ENCODE assay signal across 8 mouse cellular contexts in the genomic region with DNA sequence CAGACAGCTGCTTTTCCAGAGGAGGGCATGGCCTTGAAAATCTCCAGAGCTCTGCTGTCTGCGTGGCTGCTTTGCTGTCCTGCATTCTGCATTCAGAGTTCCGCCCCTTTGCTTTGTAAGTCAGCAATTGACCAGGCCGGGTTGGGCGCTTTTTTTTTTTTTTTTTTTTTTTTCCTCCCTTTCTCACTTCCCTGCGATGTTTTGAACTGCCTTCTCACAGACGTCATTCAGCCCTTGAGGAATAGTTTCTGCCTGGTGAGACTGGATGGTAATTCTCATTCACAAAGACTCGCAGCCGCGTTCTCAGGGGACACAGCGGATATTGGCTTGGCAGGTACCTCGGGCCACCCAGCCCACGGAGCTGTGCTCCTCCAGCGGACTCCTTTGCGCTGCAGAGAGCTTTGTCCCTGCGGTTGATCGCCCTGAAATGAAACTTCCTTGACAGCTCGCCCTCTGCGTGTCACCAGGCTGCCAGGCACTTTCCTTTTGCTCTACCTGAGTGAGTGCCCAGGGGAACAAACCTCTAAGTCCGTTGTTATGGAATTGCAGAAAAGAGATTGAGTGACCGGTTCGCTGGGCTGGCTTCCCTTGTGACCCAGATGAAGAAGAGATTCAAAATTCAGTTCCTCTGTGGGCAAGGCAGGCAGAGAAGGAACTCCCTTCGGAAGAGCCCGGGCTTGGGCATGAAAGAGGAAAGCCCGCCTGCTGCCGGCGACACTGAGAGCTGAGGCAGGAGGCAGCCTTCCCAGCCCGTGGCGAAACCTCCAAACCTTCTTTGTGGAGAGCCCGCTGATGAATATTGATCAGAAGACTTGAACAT.
DNase-seq lines count a peak whose midpoint lies in the region; ATAC-seq and TF ChIP-seq lines count a peak whose summit lies in the region.

No protein-coding gene starts in this region.

- no peak for TF ChIP-seq POLR2A in bone marrow macrophage, adult 2 months (IDR thresholded peaks at IDR 0.05; ENCODE audit: borderline replicate concordance, low read depth, low read length)
- peak; percentile 72 for TF ChIP-seq POLR2A in embryonic fibroblast, embryonic 13.5 days (IDR thresholded peaks at IDR 0.05; ENCODE audit: low read depth, low read length)
- no peak for TF ChIP-seq POLR2A in testis, adult 2 months (IDR thresholded peaks at IDR 0.05; ENCODE audit: control insufficient read depth, low read depth, low read length)

- no peaks in the 10 kb centered on the region for H3K9me3 ChIP-seq in heart, embryonic 10.5 days
- H3K9me3 ChIP-seq in kidney, embryonic 14.5 days (ENCODE audit: control insufficient read depth, low read length) = no peaks in the 10 kb centered on the region
- H3K9me3 ChIP-seq in liver, embryonic 15.5 days (replicated peaks) = no peaks in the 10 kb centered on the region

- 0% methylated on average over 28 of the region's 29 CpGs for WGBS in heart, embryonic 10.5 days
- under 1% methylated on average over 29 of the region's 29 CpGs for WGBS in kidney, embryonic 14.5 days
- WGBS in liver, embryonic 15.5 days (ENCODE audit: insufficient replicate concordance) = under 1% methylated on average over 29 of the region's 29 CpGs

- H3K36me3 ChIP-seq in heart, embryonic 10.5 days = no peaks in the 10 kb centered on the region
- no peaks in the 10 kb centered on the region for H3K36me3 ChIP-seq in kidney, embryonic 14.5 days (ENCODE audit: control insufficient read depth, insufficient read depth, low read length)
- no peaks in the 10 kb centered on the region for H3K36me3 ChIP-seq in liver, embryonic 15.5 days (replicated peaks)
- H3K36me3 ChIP-seq in testis, adult 2 months (ENCODE audit: control insufficient read depth, insufficient read depth, low read length) = no peaks in the 10 kb centered on the region

- peaks cover 2% of the 10 kb centered on the region; the same call in 1 of the 2 replicates for H3K4me1 ChIP-seq in bone marrow macrophage, adult 2 months (ENCODE audit: control insufficient read depth, insufficient read depth, low read length)
- no peaks in the 10 kb centered on the region for H3K4me1 ChIP-seq in embryonic fibroblast, embryonic 13.5 days (ENCODE audit: control insufficient read depth, insufficient read depth, low read length)
- H3K4me1 ChIP-seq in heart, embryonic 10.5 days = peaks cover 27% of the 10 kb centered on the region
- peaks cover 6% of the 10 kb centered on the region; the same call in 1 of the 2 replicates for H3K4me1 ChIP-seq in kidney, embryonic 14.5 days (ENCODE audit: control insufficient read depth, insufficient read depth, low read length)
- H3K4me1 ChIP-seq in liver, embryonic 15.5 days (replicated peaks) = peaks cover 64% of the 10 kb centered on the region
- H3K4me1 ChIP-seq in testis, adult 2 months (ENCODE audit: control insufficient read depth, insufficient read depth, low read length) = peaks cover 2% of the 10 kb centered on the region; the same call in 1 of the 2 replicates

- peak overlapping the region; percentile 65 for H3K9ac ChIP-seq in kidney, embryonic 14.5 days (ENCODE audit: low read depth, low read length)
- H3K9ac ChIP-seq in liver, embryonic 15.5 days = peak overlapping the region; percentile 80

- DNase-seq in CD8-positive naive resting alpha-beta T cell, adult 2 months (ENCODE audit: low read depth in 2 of 2, low spot score in 2 of 2) = peak; percentile 2 to 5
- peak; percentile 87 for DNase-seq in heart, embryonic 10.5 days (ENCODE audit: low spot score)
- DNase-seq in natural killer cell, adult 2 months (ENCODE audit: low spot score in 2 of 2) = peak; percentile 4 to 9

- peak overlapping the region; percentile 90 for H3K4me2 ChIP-seq in kidney, embryonic 14.5 days (replicated peaks; ENCODE audit: low read depth, low read length)
- peak overlapping the region; percentile 68 for H3K4me2 ChIP-seq in liver, embryonic 15.5 days

- peak; percentile 74 for ATAC-seq in kidney, embryonic 14.5 days (ENCODE audit: low FRiP score, low TSS enrichment)
- ATAC-seq in liver, embryonic 15.5 days (ENCODE audit: insufficient read depth) = peak; percentile 76

- H3K27me3 ChIP-seq in heart, embryonic 10.5 days (ENCODE audit: insufficient read depth, poor library complexity, severe bottlenecking) = no peaks in the 10 kb centered on the region
- no peaks in the 10 kb centered on the region for H3K27me3 ChIP-seq in kidney, embryonic 14.5 days (ENCODE audit: control insufficient read depth, insufficient read depth, low read length)
- H3K27me3 ChIP-seq in liver, embryonic 15.5 days = no peaks in the 10 kb centered on the region
- no peaks in the 10 kb centered on the region for H3K27me3 ChIP-seq in testis, adult 2 months (ENCODE audit: control insufficient read depth, insufficient read depth, low read length)

- TF ChIP-seq CTCF in bone marrow macrophage, adult 2 months (IDR thresholded peaks at IDR 0.05; ENCODE audit: low read depth, low read length) = no peak
- no peak for TF ChIP-seq CTCF in embryonic fibroblast, embryonic 13.5 days (IDR thresholded peaks at IDR 0.05; ENCODE audit: borderline replicate concordance, insufficient read depth, low read length)
- no peak for TF ChIP-seq CTCF in testis, adult 2 months (IDR thresholded peaks at IDR 0.05; ENCODE audit: control insufficient read depth, insufficient read depth, insufficient replicate concordance, low read depth, low read length)

- H3K4me3 ChIP-seq in bone marrow macrophage, adult 2 months (ENCODE audit: insufficient read depth, low read length) = peak overlapping the region; percentile 67
- H3K4me3 ChIP-seq in embryonic fibroblast, embryonic 13.5 days (ENCODE audit: insufficient read depth, low read length) = peak overlapping the region; percentile 70
- H3K4me3 ChIP-seq in heart, embryonic 10.5 days = peak overlapping the region; percentile 75
- H3K4me3 ChIP-seq in kidney, embryonic 14.5 days (ENCODE audit: low read length) = peak overlapping the region; percentile 53
- peak overlapping the region; percentile 68 for H3K4me3 ChIP-seq in liver, embryonic 15.5 days (replicated peaks)
- H3K4me3 ChIP-seq in testis, adult 2 months (ENCODE audit: control insufficient read depth, low read depth, low read length) = peak overlapping the region; percentile 65

- peak overlapping the region; percentile 44 for H3K27ac ChIP-seq in bone marrow macrophage, adult 2 months (ENCODE audit: insufficient read depth, low read depth, low read length)
- peak overlapping the region; percentile 78 for H3K27ac ChIP-seq in embryonic fibroblast, embryonic 13.5 days (ENCODE audit: insufficient read depth, low read length)
- H3K27ac ChIP-seq in heart, embryonic 10.5 days = peak overlapping the region; percentile 94
- H3K27ac ChIP-seq in kidney, embryonic 14.5 days (ENCODE audit: low read depth, low read length) = peak overlapping the region; percentile 56
- peak overlapping the region; percentile 96 for H3K27ac ChIP-seq in liver, embryonic 15.5 days (replicated peaks)
- no peak overlapping the region for H3K27ac ChIP-seq in testis, adult 2 months (ENCODE audit: control insufficient read depth, insufficient read depth, low read depth, low read length)

Comparison
In these comparisons a context has a peak if more than half of its experiments do, and no peak if none do; other contexts are left out.
1. DNase-seq: peak in every context shown above with its lines; median percentile 87 in heart, embryonic 10.5 days; 6 in natural killer cell, adult 2 months; 4 in CD8-positive naive resting alpha-beta T cell, adult 2 months.